Mouse (Mus musculus): ENCODE measurements around the gene Vmn2r80. TPM values are rescaled to one million over a fixed set of nuclear protein-coding genes. Genes with fewer than 3 reads are reported as not detected.

The Vmn2r80 gene
- polyA plus RNA-seq, 1 experiment = not detected

DNA sequence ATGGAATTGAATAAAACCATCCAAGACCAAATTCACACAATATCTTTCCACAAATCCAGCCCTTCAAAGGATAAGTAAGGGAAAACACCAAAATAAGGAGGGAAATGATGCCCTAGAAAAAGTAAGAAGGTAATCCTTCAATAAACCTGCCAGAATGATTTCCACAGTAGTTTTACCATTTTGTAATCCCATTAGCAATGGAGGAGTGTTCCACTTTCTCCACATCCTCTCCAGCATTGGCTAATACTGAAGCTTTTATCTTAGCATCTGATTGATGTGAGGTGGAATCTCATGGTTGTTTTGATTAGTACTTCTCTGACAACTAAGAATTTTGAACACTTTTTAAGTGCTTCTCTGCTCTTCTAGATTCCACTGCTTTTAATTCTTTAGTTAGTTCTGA is 73.0 kb downstream of the Vmn2r80 start:
- TF ChIP-seq FLI1 (IDR thresholded peaks at IDR 0.05; ENCODE audit: low read length) (no peak), GATA1 (IDR thresholded peaks at IDR 0.05; ENCODE audit: borderline replicate concordance, low read length) (no peak)
- Histone ChIP-seq H3K9me3 (no peaks in the 10 kb centered on the region), H3K27me3 (replicated peaks) (no peaks in the 10 kb centered on the region)

GRCm38 (mm10) chr10:79222214-79222613 is 73.6 kb downstream of the Vmn2r80 start:
- Histone ChIP-seq H3K4me3 (replicated peaks) (no peak overlapping the region), H3K36me3 (replicated peaks; ENCODE audit: low read length) (no peaks in the 10 kb centered on the region), H3K27me3 (replicated peaks) (no peaks in the 10 kb centered on the region), H3K9me3 (no peaks in the 10 kb centered on the region), H3K4me1 (no peaks in the 10 kb centered on the region)
- TF ChIP-seq FLI1 (IDR thresholded peaks at IDR 0.05; ENCODE audit: low read length) (no peak), GATA1 (IDR thresholded peaks at IDR 0.05; ENCODE audit: borderline replicate concordance, low read length) (no peak)

More for the DNA sequence above, 73.0 kb downstream of the Vmn2r80 start:
- Histone ChIP-seq H3K36me3 (replicated peaks; ENCODE audit: low read length) (no peaks in the 10 kb centered on the region), H3K4me3 (replicated peaks) (no peak overlapping the region), H3K4me1 (no peaks in the 10 kb centered on the region)

Other genes starting within 250 kb of the Vmn2r80 start
- not detected in 2 replicates for gene Olfr1354, start 235.6 kb upstream of the Vmn2r80 start, polyA plus RNA-seq (2012; ENCODE audit: insufficient read depth, low replicate concordance)
- not detected in 2 replicates for gene Olfr8, start 198.1 kb upstream of the Vmn2r80 start, polyA plus RNA-seq (2012; ENCODE audit: insufficient read depth, low replicate concordance)
- gene Olfr1353, start 185.5 kb upstream of the Vmn2r80 start, polyA plus RNA-seq (2012; ENCODE audit: insufficient read depth, low replicate concordance) = not detected in 2 replicates
- gene Olfr1352, start 167.7 kb upstream of the Vmn2r80 start, polyA plus RNA-seq (2012; ENCODE audit: insufficient read depth, low replicate concordance) = not detected in 2 replicates
- not detected in 2 replicates for gene Olfr1351, start 136.3 kb upstream of the Vmn2r80 start, polyA plus RNA-seq (2012; ENCODE audit: insufficient read depth, low replicate concordance)
- not detected in 2 replicates for gene Olfr57, start 120.0 kb upstream of the Vmn2r80 start, polyA plus RNA-seq (2012; ENCODE audit: insufficient read depth, low replicate concordance)
- gene 2610008E11Rik, start 51.2 kb upstream of the Vmn2r80 start, polyA plus RNA-seq (2012; ENCODE audit: insufficient read depth, low replicate concordance) = not detected in 2 replicates
- gene Vmn2r81, start 98.9 kb downstream of the Vmn2r80 start, polyA plus RNA-seq (2012; ENCODE audit: insufficient read depth, low replicate concordance) = not detected in 2 replicates
- gene Vmn2r82, start 207.8 kb downstream of the Vmn2r80 start, polyA plus RNA-seq (2012; ENCODE audit: insufficient read depth, low replicate concordance) = 0.17 TPM in 1 of 2 replicates, not detected in the other

All from megakaryocyte, embryonic 14.5 days (primary cell).